Mouse (Mus musculus) heart, postnatal 0 days (tissue): ENCODE results near the gene Mpp2.

Experiments used
- CTCF ChIP-seq: IDR thresholded peaks from 2 replicates; pipeline ENCODE4 v1.5.1; 2016; ENCODE audit warnings: antibody characterized with exemption, control low read depth, low read depth
- EP300 ChIP-seq: IDR thresholded peaks from 2 replicates; pipeline ENCODE4 v1.6.1; 2016; ENCODE audit warnings: antibody characterized with exemption, low read depth

DNA sequence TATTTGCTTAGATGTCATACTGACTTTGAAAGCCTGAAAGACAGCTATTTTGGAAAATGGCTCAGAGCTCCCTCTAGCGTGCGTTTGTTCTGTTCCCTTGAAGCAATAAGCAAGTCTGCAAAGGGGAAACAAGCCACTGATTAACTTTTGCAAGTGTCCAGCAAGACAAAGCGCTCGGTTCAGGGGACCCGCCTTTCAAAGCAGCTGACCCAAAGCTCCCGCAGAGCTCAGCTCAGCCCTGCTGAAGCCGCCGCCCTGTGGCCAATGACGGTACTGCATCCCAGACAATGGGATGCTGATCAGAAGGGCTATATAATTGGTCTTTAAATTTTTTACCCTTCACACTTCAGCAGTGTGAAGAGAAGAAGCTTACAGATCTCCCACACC lies 48.2 kb downstream of the Mpp2 start:
- peak; percentile 89 for TF ChIP-seq CTCF
- TF ChIP-seq EP300 = 0 out of 2 replicates have a peak, but pooled peaks have one; percentile 29
